8 mouse cellular contexts compared by ENCODE assay signal in the genomic region with DNA sequence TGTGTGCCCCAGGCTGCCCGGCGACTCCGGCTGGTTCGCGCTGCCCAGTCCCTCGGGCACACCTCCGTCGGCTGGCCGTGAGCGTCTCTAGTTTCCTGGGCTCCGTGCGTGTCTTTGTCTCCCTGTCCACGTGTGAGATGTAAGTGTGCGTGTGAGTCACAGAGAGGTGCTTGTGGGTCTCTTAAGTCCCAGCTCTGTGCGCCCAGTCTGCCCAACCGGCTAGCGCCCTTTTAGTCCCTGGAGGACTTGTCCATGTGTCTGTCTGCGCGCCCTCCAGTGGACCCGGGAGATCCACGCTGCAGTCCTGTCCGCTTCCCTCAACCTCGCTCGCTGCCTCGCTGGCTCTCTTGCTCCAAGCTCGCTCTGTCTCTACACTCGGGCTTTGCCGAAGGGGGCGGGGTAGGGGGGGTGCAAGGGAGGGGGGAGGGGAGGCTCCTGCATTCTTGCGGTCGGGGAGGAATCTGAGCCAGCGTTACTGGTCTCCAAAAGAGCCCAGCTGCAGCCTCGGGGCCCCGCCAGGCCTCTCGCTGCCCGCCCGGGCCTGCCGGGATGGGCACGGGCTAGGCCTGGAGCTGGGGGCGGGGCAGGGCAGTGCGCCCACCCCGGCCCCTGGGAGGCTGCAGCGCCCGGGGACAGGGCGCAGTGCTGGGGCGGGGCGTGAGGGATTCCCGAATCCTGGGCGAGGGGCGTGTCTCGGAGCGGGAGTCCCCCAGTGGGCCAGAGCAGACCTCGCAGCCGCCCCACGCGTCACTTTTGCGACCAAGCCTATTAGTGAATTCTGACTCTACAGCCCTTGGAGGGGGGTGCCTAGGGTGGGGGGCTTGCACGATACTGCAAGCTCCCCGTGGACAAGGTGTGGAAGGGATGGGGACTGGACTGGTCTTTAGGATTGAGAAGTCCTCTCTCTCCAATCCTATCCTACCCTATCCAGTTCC. TPM values are rescaled to one million over a fixed set of nuclear protein-coding genes. Genes with fewer than 3 reads are reported as not detected.
DNase-seq lines count a peak whose midpoint lies in the region; TF ChIP-seq lines count a peak whose summit lies in the region.

No protein-coding gene starts in this region.

- peak overlapping the region; percentile 58 for H3K4me3 ChIP-seq in forebrain, embryonic 10.5 days
- H3K4me3 ChIP-seq in megakaryocyte, embryonic 14.5 days (replicated peaks) = peak overlapping the region; percentile 88
- peak overlapping the region; percentile 55 for H3K4me3 ChIP-seq in small intestine, adult 2 months (ENCODE audit: low read depth, low read length)

- H3K27me3 ChIP-seq in forebrain, embryonic 10.5 days (ENCODE audit: poor library complexity, severe bottlenecking) = peaks cover 23% of the 10 kb centered on the region
- H3K27me3 ChIP-seq in megakaryocyte, embryonic 14.5 days (replicated peaks) = peaks cover 54% of the 10 kb centered on the region
- no peaks in the 10 kb centered on the region for H3K27me3 ChIP-seq in small intestine, adult 2 months (ENCODE audit: control insufficient read depth, insufficient read depth, low read length)

- peaks cover 84% of the 10 kb centered on the region for H3K4me1 ChIP-seq in forebrain, embryonic 10.5 days
- H3K4me1 ChIP-seq in megakaryocyte, embryonic 14.5 days = peaks cover 67% of the 10 kb centered on the region
- H3K4me1 ChIP-seq in small intestine, adult 2 months (ENCODE audit: control insufficient read depth, insufficient read depth, insufficient read length, low read length) = peaks cover 32% of the 10 kb centered on the region

- H3K27ac ChIP-seq in forebrain, embryonic 10.5 days = peak overlapping the region; percentile 89
- H3K27ac ChIP-seq in small intestine, adult 2 months (ENCODE audit: insufficient read depth, low read depth, low read length) = peak overlapping the region; percentile 57

- TF ChIP-seq CTCF in small intestine, adult 2 months (IDR thresholded peaks at IDR 0.05; ENCODE audit: extremely low read depth, insufficient read length, insufficient replicate concordance, low read depth, low read length) = peak; percentile 56

- under 1% methylated on average over 58 of the region's 59 CpGs for WGBS in forebrain, embryonic 10.5 days
- WGBS in small intestine, adult 2 months = 9% methylated on average over 59 of the region's 59 CpGs

- peaks cover 16% of the 10 kb centered on the region for H3K36me3 ChIP-seq in forebrain, embryonic 10.5 days (replicated peaks)
- H3K36me3 ChIP-seq in megakaryocyte, embryonic 14.5 days (replicated peaks; ENCODE audit: low read length) = peaks cover 15% of the 10 kb centered on the region
- peaks cover 4% of the 10 kb centered on the region; the same call in 1 of the 2 replicates for H3K36me3 ChIP-seq in small intestine, adult 2 months (ENCODE audit: control insufficient read depth, insufficient read depth, low read length)

- no peaks in the 10 kb centered on the region for H3K9me3 ChIP-seq in forebrain, embryonic 10.5 days
- H3K9me3 ChIP-seq in megakaryocyte, embryonic 14.5 days = no peaks in the 10 kb centered on the region

- no peak for TF ChIP-seq POLR2A in small intestine, adult 2 months (IDR thresholded peaks at IDR 0.05; ENCODE audit: low read depth, low read length)

- DNase-seq in cerebellum, adult 11 months = peak; percentile 54
- DNase-seq in cerebellum, adult 9-10 months = no peak
- DNase-seq in adrenal gland, postnatal 14 days = peak; percentile 91
- DNase-seq in forebrain, embryonic 10.5 days (ENCODE audit: extremely low spot score, low spot score) = peak; percentile 88
- DNase-seq in heart, postnatal 25 days (ENCODE audit: low spot score) = peak; percentile 60
- peak; percentile 54 to 89 for DNase-seq in left cerebral cortex, postnatal 10 days (ENCODE audit: extremely low spot score in 1 of 2, low spot score in 2 of 2)

- intact Hi-C loops in heart, postnatal 25 days (cut with DNase I) = loop anchor here (1.0 kb wide), 1 partner anchor 18 kb away; no protein-coding TSS in a partner anchor
- intact Hi-C loops in left cerebral cortex, postnatal 10 days (cut with DNase I) = loop anchor here (2.0 kb wide), 1 partner anchor 14 kb away; no protein-coding TSS in a partner anchor

RNA-seq across cellular contexts. Expression of a gene that starts 16.1 kb away (rescaled TPM):
- 59.3 and 61.7 TPM in 2 replicates for total RNA-seq in adrenal gland, postnatal 14 days (2021)
- polyA plus RNA-seq in forebrain, embryonic 10.5 days (2016; fragmentation: Nextera tagmentation; extraction: Ambion mirVana) = 3.9 and 5.0 TPM in 2 replicates
- total RNA-seq in heart, postnatal 25 days (2021) = 10 to 100 TPM; 44.9 to 57.6 TPM
- total RNA-seq in left cerebral cortex, postnatal 10 days (2021) = 10 to 100 TPM; 85.4 to 98.1 TPM
- polyA plus RNA-seq in megakaryocyte, embryonic 14.5 days (2012; ENCODE audit: insufficient read depth, low replicate concordance) = 11.6 and 16.1 TPM in 2 replicates
- polyA plus RNA-seq in small intestine, adult 2 months (2012; rRNA removed) = 21.8 and 28.1 TPM in 2 replicates

RNA-seq across cellular contexts. Expression of a gene that starts 43.9 kb away (rescaled TPM):
- not detected in 2 replicates for total RNA-seq in adrenal gland, postnatal 14 days (2021)
- polyA plus RNA-seq in forebrain, embryonic 10.5 days (2016; fragmentation: Nextera tagmentation; extraction: Ambion mirVana) = not detected in 2 replicates
- total RNA-seq in heart, postnatal 25 days (2021) = not detected
- not detected for total RNA-seq in left cerebral cortex, postnatal 10 days (2021)
- not detected in 2 replicates for polyA plus RNA-seq in megakaryocyte, embryonic 14.5 days (2012; ENCODE audit: insufficient read depth, low replicate concordance)
- polyA plus RNA-seq in small intestine, adult 2 months (2012; rRNA removed) = 1.4 TPM in 2 replicates

RNA-seq across cellular contexts. Expression of a gene that starts 57.8 kb away (rescaled TPM):
- total RNA-seq in adrenal gland, postnatal 14 days (2021) = not detected in 2 replicates
- not detected in 2 replicates for polyA plus RNA-seq in forebrain, embryonic 10.5 days (2016; fragmentation: Nextera tagmentation; extraction: Ambion mirVana)
- total RNA-seq in heart, postnatal 25 days (2021) = not detected
- total RNA-seq in left cerebral cortex, postnatal 10 days (2021) = not detected
- not detected in 2 replicates for polyA plus RNA-seq in megakaryocyte, embryonic 14.5 days (2012; ENCODE audit: insufficient read depth, low replicate concordance)
- not detected in 2 replicates for polyA plus RNA-seq in small intestine, adult 2 months (2012; rRNA removed)
